Mouse (Mus musculus) adrenal gland, postnatal 10 days (tissue): Measurements from ENCODE around the gene Wrb. TPM values are rescaled to one million over a fixed set of nuclear protein-coding genes. Genes with fewer than 3 reads are reported as not detected.

Experiments used
- DNase-seq: peaks from one replicate; pipeline ENCODE4 v3.0.0; 2021; ENCODE audit warnings: mixed read lengths
- total RNA-seq, 2 experiments: library from RNA; stranded (reverse); gene quantifications; 2 replicates each; pipeline ENCODE4 v1.2.3; 2021

Gene Wrb
- total RNA-seq, 2 experiments from 2014 or later: 21.6 to 25.6 TPM

GRCm38 (mm10) chr16:96158511-96159080, 13.4 kb downstream of the Wrb start:
- peak; percentile 61 for DNase-seq

DNA sequence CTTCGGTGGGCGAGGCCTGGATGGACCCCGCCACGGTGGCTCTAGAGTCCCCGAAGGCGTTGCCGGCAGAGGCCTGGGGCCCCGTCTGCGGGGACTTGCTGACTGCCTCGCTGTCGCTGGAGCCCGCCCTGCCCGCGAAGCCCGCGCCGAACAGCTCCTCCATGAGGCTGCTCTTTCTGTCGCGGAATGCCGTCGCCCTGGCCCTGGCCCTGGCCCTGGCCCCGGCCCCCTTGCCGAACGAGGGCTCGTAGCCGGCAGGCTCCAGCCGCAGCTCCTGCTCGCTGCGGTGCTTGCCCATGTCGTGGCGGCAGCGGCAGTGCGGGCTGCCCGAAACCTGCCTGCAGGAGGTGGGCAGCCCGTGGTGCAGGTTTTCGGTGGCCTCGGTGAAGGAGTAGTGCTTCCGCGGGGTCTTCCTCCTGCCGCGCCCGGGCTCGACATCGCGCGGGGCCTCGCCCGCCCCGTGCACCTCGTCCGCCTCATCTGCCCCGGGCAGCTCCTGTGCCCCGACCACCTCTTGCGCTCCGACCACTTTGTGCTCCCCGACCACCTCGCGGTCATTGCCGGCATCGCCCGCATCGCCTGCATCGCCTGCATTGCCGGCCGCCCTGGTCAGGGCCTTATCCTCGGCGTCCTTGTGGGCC, 14.0 kb downstream of the Wrb start:
- DNase-seq: peak; percentile 77

DNA sequence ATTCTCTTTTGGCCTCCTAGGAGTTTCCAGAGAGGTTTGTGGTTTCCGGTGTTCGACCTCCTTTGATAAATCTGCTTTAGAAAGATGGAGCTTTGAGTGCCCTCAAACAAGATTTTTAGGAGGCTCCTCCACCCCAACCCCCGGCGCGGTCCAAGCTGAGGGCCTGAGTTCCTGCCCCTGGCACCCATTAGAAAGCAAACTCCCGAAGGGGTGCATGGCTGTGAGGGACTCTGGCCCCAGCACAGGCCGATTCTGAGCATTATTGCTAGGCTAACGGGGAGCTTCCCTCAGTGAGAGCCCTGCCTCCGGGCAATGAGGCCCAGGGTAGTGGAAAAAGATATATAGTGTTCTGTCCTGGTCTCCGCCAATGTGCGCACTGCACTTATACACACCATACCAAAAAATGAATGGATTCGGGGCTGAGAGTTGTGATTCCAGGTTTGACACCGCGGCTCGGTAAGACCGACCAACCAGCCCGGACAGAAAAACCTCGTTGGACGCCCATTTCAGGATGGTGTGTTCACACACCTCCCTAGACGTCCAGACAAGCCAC, 14.7 kb downstream of the Wrb start:
- DNase-seq: no peak

DNA sequence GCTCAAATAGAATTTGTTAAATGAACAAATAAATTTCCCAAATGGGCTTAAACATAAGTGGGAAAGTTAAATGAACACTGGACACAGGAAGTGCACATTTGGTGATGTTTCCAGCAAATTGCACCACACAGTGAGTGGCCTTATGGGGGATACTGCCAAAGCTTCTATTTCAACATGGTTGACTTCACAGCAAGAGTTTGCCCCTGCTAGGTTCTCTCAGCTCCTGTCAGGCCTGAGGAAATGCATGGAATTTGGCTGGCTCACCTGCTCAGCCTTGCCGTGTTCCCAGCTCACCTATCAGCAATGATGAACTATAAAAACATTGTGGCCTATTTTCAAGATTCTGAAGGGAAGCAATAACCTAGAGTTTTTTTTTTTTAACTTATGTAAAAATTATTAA, 15.7 kb downstream of the Wrb start:
- DNase-seq: no peak

DNA sequence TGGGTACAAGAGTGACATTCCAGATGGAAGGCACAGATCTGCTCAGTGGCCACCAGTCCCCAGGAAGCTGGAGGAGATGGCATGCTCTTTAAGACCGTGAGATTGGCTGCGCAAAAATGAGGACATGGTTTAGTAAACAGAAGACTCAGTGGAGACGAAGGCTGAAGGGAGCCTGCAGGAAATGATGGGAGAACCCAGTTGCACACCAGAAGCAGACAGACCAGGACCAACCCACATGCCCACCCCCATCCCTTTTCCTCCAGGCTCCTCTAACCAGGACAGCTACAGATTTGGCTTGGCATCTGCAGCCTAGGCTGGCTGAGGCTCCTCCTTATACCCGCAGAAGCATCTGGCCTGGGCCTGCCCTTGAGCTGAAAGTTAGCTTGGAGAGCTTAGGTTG, 16.1 kb downstream of the Wrb start:
- no peak for DNase-seq

- no peak for DNase-seq
These were observed 20.6 kb downstream of the Wrb start for GRCm38 (mm10) chr16:96165723-96166264.

DNA sequence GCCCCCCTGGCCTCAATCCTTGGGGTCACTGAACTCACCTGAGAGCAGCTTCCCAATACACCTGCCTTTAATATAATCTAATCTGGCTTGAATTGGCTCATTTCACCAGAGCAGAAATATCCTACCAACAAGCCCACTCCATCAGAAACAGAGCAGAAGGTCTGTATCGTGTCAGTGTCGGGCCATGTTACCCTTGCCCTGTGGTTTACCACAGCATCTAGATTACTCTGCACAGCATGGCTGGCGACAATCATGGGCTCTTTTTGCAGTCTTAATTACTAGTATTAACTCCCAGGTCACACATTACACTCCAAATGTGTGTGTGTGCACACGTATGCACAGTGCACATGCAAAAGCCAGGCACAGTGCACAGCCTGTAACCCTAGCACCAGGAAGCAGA, 23.6 kb downstream of the Wrb start:
- DNase-seq: no peak

DNA sequence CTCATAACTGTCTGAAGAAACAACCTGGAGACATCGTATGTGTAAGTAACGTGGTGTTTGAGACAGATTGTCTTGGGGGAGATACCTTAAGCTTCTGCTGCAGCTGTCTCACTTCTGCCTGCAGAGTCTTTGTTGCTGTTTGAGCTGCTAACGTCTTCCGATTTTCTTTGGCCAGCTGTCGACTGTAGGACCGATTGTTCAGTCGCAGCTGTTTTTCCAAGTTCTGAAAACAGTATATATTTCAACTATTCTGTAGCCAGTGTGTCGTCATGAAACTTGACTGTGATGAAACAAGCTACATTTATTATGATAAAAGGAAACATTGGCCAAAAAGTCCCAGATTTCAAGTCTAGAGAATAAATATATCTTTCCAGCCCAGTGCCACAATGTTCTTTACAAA, 28.4 kb downstream of the Wrb start:
- DNase-seq: no peak

- DNase-seq: no peak
These were observed 30.2 kb downstream of the Wrb start for GRCm38 (mm10) chr16:96175399-96175798.

GRCm38 (mm10) chr16:96179156-96179555, 33.9 kb downstream of the Wrb start:
- no peak for DNase-seq

DNA sequence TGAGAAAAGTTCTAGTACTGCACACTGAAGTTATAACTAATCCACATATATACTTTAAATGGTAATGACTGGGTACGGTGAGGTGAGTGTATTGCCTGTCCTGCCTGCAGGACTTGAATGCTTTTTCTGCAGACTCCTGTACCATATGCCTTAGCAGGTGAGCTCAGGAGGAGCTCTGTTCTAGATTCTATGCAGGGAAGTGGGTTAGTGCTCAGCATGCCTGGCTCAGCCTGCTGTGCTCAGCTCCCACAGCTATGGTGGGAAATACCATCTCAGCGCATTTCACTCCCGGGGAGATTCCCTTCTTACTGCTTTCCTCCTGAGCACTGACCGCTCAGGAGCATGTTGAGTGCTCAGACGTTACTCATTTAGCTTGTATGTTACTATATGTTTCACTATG, 42.4 kb downstream of the Wrb start:
- no peak for DNase-seq

DNA sequence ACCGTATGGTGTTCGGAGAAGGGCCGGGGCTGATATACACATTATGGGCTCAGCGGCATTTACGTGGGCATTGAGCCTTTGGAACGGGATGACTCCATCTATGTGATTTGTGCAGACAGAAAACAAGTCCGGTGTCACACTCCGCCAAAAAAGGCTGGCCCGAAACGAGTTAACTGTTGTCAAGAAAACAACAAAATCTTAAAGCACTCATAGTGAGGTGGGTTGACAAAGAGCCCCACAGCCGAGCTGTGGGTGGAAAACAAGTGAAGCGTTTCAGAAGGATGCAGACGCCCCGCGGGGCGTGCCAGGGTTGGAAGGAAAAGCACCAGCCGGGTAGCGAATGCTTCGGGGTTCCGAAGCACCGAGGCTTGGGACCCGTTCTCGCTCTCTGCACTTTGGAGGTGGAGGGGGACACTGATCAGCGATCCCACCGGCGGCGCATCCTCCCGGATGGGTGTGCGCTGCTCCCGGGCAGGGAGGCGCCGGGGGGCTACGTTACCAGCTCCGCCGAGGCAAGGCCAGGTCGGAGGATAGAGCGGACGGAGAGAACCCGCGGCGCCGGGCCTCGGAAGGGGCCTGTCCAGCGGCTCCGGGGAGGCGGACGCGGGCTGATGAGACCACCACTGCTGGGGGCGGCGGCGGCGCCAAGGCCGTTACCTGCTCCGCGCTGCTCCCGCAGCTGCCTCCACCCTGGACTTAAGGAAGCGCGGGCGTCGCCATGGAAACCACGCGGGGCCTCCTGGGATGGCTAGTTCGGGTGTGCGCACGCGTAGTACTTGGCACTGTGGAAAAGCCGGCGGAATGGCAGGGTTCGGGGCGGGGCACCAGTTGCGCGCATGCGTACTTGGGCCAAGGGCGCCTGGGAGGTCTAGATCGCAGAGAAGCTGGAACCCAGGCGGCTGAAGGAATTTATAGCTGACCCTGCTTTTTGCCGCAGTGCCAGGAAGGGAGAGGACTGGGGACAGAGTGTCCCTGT, 46.6 kb downstream of the Wrb start, which contains the start of gene Lca5l:
TSS of gene Lca5l (minus strand) at position 741 of the 976 bp plus-strand sequence.
- peak; percentile 100 for DNase-seq

- peak; percentile 81 for DNase-seq
These were observed 54.9 kb downstream of the Wrb start, which contains the start of gene Sh3bgr for GRCm38 (mm10) chr16:96199913-96200701. Sh3bgr (plus strand) TSS chr16:96200450.

- DNase-seq: no peak
These were observed 55.5 kb downstream of the Wrb start for GRCm38 (mm10) chr16:96200702-96201028.

DNA sequence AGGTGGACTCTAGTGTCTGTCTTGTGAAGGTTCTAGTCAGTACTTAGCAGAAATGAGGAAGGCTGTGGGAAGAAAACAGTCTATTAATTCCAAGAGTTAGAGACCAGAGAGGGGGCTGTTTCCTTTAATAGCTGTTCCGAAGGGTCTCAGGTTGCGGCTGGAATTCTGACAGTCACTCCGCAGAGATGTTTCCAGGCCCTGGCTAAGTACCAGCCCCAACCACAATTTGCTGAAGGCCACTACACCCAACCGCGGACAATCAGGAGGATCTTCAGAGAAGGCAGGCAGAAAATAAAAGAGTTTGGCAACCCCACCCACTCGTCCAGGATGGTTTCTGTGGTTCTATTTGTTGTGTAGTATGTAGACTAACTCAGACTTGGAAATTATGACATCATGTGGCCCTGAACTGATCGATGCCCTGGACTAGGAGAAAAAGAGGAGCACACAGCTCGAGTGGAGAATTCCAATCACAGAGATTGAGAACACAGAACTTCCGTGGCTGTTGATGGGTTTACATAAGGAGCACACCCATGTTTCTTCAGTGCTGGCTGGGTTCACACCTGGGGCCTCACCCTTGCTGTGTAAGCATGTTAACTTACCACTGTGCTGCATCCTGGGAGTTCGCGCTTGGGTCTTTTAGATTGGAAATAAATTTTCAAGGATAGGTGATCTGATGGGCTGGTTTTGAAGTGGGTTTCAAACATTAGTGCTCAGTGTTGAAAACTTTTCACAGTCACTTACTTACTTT, 56.5 kb downstream of the Wrb start:
- DNase-seq: no peak

Other genes with a start within 250 kb of the Wrb start
- 10 to 100 TPM; 37.2 to 40.0 TPM for gene Psmg1, start 154.4 kb upstream of the Wrb start, total RNA-seq
- 10 to 100 TPM; 67.0 to 85.9 TPM for gene Brwd1, start 62.9 kb upstream of the Wrb start, total RNA-seq
- gene Hmgn1, start 17.7 kb upstream of the Wrb start, total RNA-seq: 100 to 1,000 TPM; 206 to 208 TPM
- 1 to 10 TPM in 1 of 2 experiments, under 1 TPM in 1; 0.78 to 2.0 TPM for gene Lca5l, start 46.9 kb downstream of the Wrb start, total RNA-seq
- gene Sh3bgr, start 55.0 kb downstream of the Wrb start, total RNA-seq: 10 to 100 TPM; 15.6 to 43.9 TPM
- gene B3galt5, start 90.4 kb downstream of the Wrb start, total RNA-seq: under 1 TPM; 0.12 to 0.30 TPM